Mouse (Mus musculus) A20 (cell line): ENCODE results near the gene Ogfod1.
A peak's percentile ranks its signal among the peaks of the same experiment; 100 is the strongest.

Experiments
- DNase-seq: peaks from one replicate; pipeline ENCODE4 v3.0.0-alpha.2; 2011; ENCODE audit warnings: low read depth, low spot score

Ogfod1 gene

GRCm38 (mm10) chr8:94068793-94069192 is 31.8 kb downstream of the Ogfod1 start:
- DNase-seq = no peak

GRCm38 (mm10) chr8:94076461-94077192 is 39.6 kb downstream of the Ogfod1 start:
- peak; percentile 83 for DNase-seq

GRCm38 (mm10) chr8:94087964-94088363 is 51.0 kb downstream of the Ogfod1 start:
- no peak for DNase-seq

DNA sequence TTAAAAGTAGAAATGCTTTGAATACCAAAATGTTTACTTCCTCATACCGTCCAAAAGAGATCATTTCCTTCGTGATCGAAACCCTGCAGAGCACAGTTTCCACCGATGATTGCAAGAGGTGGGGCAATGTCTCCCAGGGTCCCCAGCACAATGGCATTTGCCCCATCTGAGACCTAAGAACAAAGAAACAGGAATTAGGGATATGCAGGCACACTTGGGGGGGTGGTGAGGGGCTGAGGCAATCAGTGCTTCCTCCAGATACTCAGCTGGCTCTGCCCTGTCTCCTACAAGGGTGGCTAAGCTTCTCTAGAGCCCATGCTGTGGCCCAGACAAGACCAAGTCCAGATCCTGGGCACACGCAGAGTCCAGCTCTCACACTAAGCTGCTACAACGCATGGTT is 52.7 kb downstream of the Ogfod1 start:
- peak; percentile 75 for DNase-seq

- no peak for DNase-seq
Measured at GRCm38 (mm10) chr8:94092848-94093247, 55.9 kb downstream of the Ogfod1 start.

- no peak for DNase-seq
Measured at GRCm38 (mm10) chr8:94094281-94094680, 57.3 kb downstream of the Ogfod1 start.

DNA sequence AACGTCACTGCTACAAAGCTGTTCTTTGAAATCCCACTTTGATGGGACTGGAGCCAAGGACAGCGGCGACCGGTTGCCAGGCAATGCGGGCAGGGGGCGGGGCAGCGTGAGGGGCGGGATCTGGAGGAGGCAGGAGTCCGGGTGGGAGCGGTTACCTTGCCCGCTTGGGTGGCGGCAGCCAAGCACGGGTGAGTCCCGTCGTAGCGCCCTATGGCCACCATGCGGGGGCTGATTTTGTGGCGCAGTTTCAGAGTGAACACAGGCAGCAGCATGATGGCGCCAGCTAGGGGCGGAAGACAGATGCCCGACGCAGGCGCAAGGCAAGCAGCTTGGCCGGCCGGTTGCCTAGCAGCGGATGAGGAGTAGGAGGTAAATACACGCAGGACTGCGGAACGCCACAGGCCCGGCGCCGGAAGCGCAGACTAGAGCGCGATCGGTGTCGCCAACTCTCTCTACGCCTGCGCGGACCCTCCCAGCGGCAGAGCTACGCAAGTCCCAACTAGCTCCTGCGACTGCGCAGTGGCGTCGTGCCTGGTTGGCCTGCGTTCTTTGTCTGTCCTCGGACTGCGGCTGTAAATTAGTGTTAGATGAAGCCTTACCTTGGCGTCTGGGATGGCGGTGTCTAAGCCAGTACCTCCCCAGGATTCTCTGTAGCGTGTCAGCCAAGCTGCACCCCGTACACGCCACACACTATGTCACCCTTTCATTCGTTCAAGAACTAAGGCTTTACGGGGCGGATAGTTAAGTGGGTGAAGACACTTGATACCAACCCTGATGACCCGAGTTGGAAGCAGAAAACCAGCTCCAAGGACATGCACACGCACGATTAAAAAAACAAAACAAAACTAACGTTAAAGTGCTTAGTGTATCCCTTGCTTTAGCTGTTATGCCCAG is 61.3 kb downstream of the Ogfod1 start, which contains the start of gene Bbs2:
Gene Bbs2 (minus strand): TSS at position 848 of the 894 bp plus-strand sequence.
- DNase-seq = peak; percentile 99

GRCm38 (mm10) chr8:94098996-94099395 is 62.0 kb downstream of the Ogfod1 start:
- DNase-seq = no peak

GRCm38 (mm10) chr8:94104146-94104545 is 67.1 kb downstream of the Ogfod1 start:
- no peak for DNase-seq

GRCm38 (mm10) chr8:94107871-94108270 is 70.9 kb downstream of the Ogfod1 start:
- DNase-seq = no peak

DNA sequence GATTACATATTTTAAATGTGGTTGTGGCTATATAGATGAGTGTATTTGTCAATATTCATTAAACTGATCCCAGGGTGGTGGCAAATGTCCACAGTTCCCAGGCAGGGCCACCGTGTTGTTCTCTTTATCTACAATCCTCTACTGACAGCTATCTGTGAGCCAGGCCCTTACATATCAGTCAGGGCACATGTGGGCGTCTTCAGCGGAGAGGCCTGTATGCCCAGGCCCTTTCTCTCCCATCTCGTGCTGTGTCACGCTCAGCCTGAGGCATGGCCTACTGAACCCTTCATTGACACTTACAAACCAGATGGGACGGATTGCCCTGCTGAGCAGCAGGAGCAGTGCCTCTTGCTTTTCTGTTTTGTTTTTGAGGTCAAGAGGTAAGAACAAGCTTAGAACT is 72.4 kb downstream of the Ogfod1 start:
- no peak for DNase-seq

GRCm38 (mm10) chr8:94109835-94110234 is 72.8 kb downstream of the Ogfod1 start:
- DNase-seq = no peak

- no peak for DNase-seq
Measured at GRCm38 (mm10) chr8:94110526-94111177, 73.7 kb downstream of the Ogfod1 start.

DNA sequence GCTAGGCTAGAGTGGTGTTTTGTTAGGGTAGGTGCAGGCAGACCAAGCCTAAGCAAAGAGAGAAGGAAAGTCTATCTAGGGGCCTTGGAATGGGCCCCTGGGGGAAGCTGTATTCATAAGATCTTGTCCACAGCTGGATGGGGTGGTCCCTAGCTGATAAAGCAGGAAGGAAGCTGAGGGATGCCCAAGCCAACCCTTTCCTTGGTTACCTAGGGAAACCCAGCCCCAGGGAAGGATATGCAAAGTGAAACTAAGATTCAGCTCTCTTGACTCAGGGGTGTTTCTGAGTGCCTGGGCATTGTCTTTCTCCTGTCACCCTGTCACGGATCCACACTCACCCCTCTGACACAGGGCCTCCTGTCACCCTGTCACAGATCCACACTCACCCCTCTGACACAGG is 76.4 kb downstream of the Ogfod1 start:
- DNase-seq = no peak

- no peak for DNase-seq
Measured at GRCm38 (mm10) chr8:94113972-94114371, 77.0 kb downstream of the Ogfod1 start.
